Mouse (Mus musculus) forebrain, embryonic 10.5 days (tissue): ENCODE results near the gene Rufy3. TPM values are rescaled to one million over a fixed set of nuclear protein-coding genes. Genes with fewer than 3 reads are reported as not detected.

Source experiments
- polyA plus RNA-seq: library from polyadenylated mRNA; unstranded; fragments of >200 nt; fragmentation: Nextera tagmentation; extraction: Ambion mirVana; gene quantifications from 2 replicates; pipeline ENCODE4 v1.2.1, GENCODE M21; 2016

Rufy3 gene
- polyA plus RNA-seq, 1 experiment from 2014 or later: 33.9 TPM

Other genes with a start within 250 kb of the Rufy3 start
- gene Prol1, start 247.7 kb upstream of the Rufy3 start, polyA plus RNA-seq: not detected in 2 replicates
- not detected in 2 replicates for gene Amtn, start 188.9 kb upstream of the Rufy3 start, polyA plus RNA-seq
- gene Ambn, start 109.0 kb upstream of the Rufy3 start, polyA plus RNA-seq: 0.16 TPM in 1 of 2 replicates, not detected in the other
- not detected in 2 replicates for gene Enam, start 77.1 kb upstream of the Rufy3 start, polyA plus RNA-seq
- gene Jchain, start 37.1 kb upstream of the Rufy3 start, polyA plus RNA-seq: 0.14 TPM in 1 of 2 replicates, not detected in the other
- gene Utp3, start 10.6 kb upstream of the Rufy3 start, polyA plus RNA-seq: 86.5 and 95.9 TPM in 2 replicates
- gene Grsf1, start 111.1 kb downstream of the Rufy3 start, polyA plus RNA-seq: 79.7 and 82.4 TPM in 2 replicates
- 14.1 and 14.9 TPM in 2 replicates for gene Mob1b, start 155.8 kb downstream of the Rufy3 start, polyA plus RNA-seq
- gene Dck, start 200.0 kb downstream of the Rufy3 start, polyA plus RNA-seq: 122 and 127 TPM in 2 replicates